Mouse (Mus musculus): ENCODE data around the gene Ccdc65.
A peak's percentile ranks its signal among the peaks of the same experiment; 100 is the strongest.
"Not testable (repeated sequence)": the region's sequence is repeated elsewhere in the genome, so short reads cannot be mapped to it uniquely, and the experiment has no call there.

Gene Ccdc65

GRCm38 (mm10) chr15:98737881-98738280, 29.9 kb downstream of the Ccdc65 start:
- no peak for DNase-seq (ENCODE audit: low read depth, low spot score)

GRCm38 (mm10) chr15:98738796-98739195, 30.8 kb downstream of the Ccdc65 start:
- no peak for DNase-seq (ENCODE audit: low read depth, low spot score)

GRCm38 (mm10) chr15:98740219-98740618, 32.2 kb downstream of the Ccdc65 start:
- no peak for DNase-seq (ENCODE audit: low read depth, low spot score)

- no peak for DNase-seq (ENCODE audit: low read depth, low spot score)
Measured at GRCm38 (mm10) chr15:98742766-98743428, 34.9 kb downstream of the Ccdc65 start.

GRCm38 (mm10) chr15:98743863-98744262, 35.9 kb downstream of the Ccdc65 start:
- DNase-seq (ENCODE audit: low read depth, low spot score), result not testable (repeated sequence)

GRCm38 (mm10) chr15:98746344-98746965, 38.4 kb downstream of the Ccdc65 start:
- DNase-seq (ENCODE audit: low read depth, low spot score), result no peak

- no peak for DNase-seq (ENCODE audit: low read depth, low spot score)
Measured at GRCm38 (mm10) chr15:98747296-98747695, 39.3 kb downstream of the Ccdc65 start.

GRCm38 (mm10) chr15:98749093-98749492, 41.1 kb downstream of the Ccdc65 start:
- no peak for DNase-seq (ENCODE audit: low read depth, low spot score)

- DNase-seq (ENCODE audit: low read depth, low spot score), result no peak
Measured at GRCm38 (mm10) chr15:98753021-98753423, 45.0 kb downstream of the Ccdc65 start.

GRCm38 (mm10) chr15:98754125-98754524, 46.1 kb downstream of the Ccdc65 start:
- DNase-seq (ENCODE audit: low read depth, low spot score), result no peak

- no peak for DNase-seq (ENCODE audit: low read depth, low spot score)
Measured at GRCm38 (mm10) chr15:98762201-98762621, 54.2 kb downstream of the Ccdc65 start.

GRCm38 (mm10) chr15:98762670-98763529, 54.9 kb downstream of the Ccdc65 start, which contains the start of gene Arf3:
Arf3 (minus strand) TSS chr15:98763214.
- peak; percentile 89 for DNase-seq (ENCODE audit: low read depth, low spot score)

- DNase-seq (ENCODE audit: low read depth, low spot score), result no peak
Measured at GRCm38 (mm10) chr15:98765929-98766328, 57.9 kb downstream of the Ccdc65 start.

GRCm38 (mm10) chr15:98768259-98768658, 60.3 kb downstream of the Ccdc65 start:
- no peak for DNase-seq (ENCODE audit: low read depth, low spot score)

- DNase-seq (ENCODE audit: low read depth, low spot score), result no peak
Measured at GRCm38 (mm10) chr15:98771813-98772425, 63.9 kb downstream of the Ccdc65 start.

- no peak for DNase-seq (ENCODE audit: low read depth, low spot score)
Measured at GRCm38 (mm10) chr15:98772511-98773211, 64.7 kb downstream of the Ccdc65 start.

All from WW6 (cell line).